Mouse (Mus musculus) megakaryocyte, embryonic 14.5 days (primary cell): ENCODE measurements around the gene Styxl1. TPM values are rescaled to one million over a fixed set of nuclear protein-coding genes. Genes with fewer than 3 reads are reported as not detected.

ENCODE experiments used
- H3K27me3 ChIP-seq: replicated peaks from 2 replicates; pipeline ENCODE3; 2012; ENCODE audit warnings: inconsistent platforms
- H3K36me3 ChIP-seq: replicated peaks from 2 replicates; pipeline ENCODE3; 2012; ENCODE audit warnings: low read length, inconsistent platforms, mixed read lengths
- H3K4me1 ChIP-seq: 2 replicates; pipeline ENCODE4 v1.6.1; 2012; ENCODE audit warnings: inconsistent platforms
- H3K4me3 ChIP-seq: replicated peaks from 2 replicates; pipeline ENCODE3; 2012; ENCODE audit warnings: moderate library complexity, mild to moderate bottlenecking, inconsistent platforms
- H3K9me3 ChIP-seq: 2 replicates; pipeline ENCODE4 v1.6.1; 2012; ENCODE audit warnings: inconsistent platforms
- FLI1 ChIP-seq: IDR thresholded peaks from 2 replicates; pipeline ENCODE4 v1.6.1; 2012; ENCODE audit warnings: low read length, inconsistent platforms, mixed read lengths
- GATA1 ChIP-seq: IDR thresholded peaks from 3 replicates; pipeline ENCODE4 v1.6.1; 2012; ENCODE audit warnings: mixed read lengths, low read length, inconsistent platforms, borderline replicate concordance
- polyA plus RNA-seq: library from polyadenylated mRNA; stranded (reverse); fragments of >175 nt; gene quantifications from 2 replicates; pipeline ENCODE4 v1.2.3, GENCODE M21; 2012; ENCODE audit warnings: low replicate concordance; ENCODE audit not compliant: insufficient read depth

The Styxl1 gene
- polyA plus RNA-seq, 1 experiment, result not detected

GRCm38 (mm10) chr5:135728361-135728760, 49.8 kb downstream of the Styxl1 start:
- Histone ChIP-seq H3K4me3 (no peak overlapping the region), H3K4me1 (peaks cover 26% of the 10 kb centered on the region), H3K36me3 (peaks cover 100% of the 10 kb centered on the region), H3K27me3 (no peaks in the 10 kb centered on the region), H3K9me3 (no peaks in the 10 kb centered on the region)
- TF ChIP-seq GATA1 (no peak), FLI1 (no peak)

GRCm38 (mm10) chr5:135727871-135728270, 50.3 kb downstream of the Styxl1 start:
- no peak overlapping the region for H3K4me3 ChIP-seq
- peaks cover 26% of the 10 kb centered on the region for H3K4me1 ChIP-seq
- H3K36me3 ChIP-seq, result peaks cover 99% of the 10 kb centered on the region
- H3K9me3 ChIP-seq, result no peaks in the 10 kb centered on the region
- no peak for TF ChIP-seq FLI1
- no peak for TF ChIP-seq GATA1
- H3K27me3 ChIP-seq, result no peaks in the 10 kb centered on the region

GRCm38 (mm10) chr5:135726641-135727346, 51.4 kb downstream of the Styxl1 start:
- Histone ChIP-seq H3K27me3 (no peaks in the 10 kb centered on the region), H3K36me3 (peaks cover 96% of the 10 kb centered on the region), H3K9me3 (no peaks in the 10 kb centered on the region), H3K4me1 (peaks cover 28% of the 10 kb centered on the region), H3K4me3 (no peak overlapping the region)
- TF ChIP-seq GATA1, result no peak
- TF ChIP-seq FLI1, result no peak

DNA sequence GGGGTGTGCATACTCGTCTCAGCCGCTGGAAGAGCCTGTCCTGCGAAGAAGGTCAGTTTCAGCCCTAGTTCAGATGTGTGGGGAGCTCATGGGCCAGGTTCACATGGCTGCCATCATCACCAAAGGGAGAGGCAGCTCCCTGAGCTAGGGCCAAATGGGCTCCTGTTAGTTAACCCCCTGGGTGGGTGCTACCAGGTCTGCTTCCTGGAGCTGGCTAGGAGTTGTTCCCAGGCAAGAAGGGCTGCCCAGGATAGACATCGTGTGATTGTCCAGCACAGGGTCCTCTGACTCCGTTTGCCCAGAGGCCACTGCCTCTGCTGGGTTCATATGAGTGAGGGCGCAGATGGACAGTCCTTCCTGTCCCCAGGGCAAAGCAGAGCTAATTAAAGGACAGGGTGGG, 52.2 kb downstream of the Styxl1 start:
- H3K27me3 ChIP-seq, result no peaks in the 10 kb centered on the region
- no peak for TF ChIP-seq FLI1
- TF ChIP-seq GATA1, result no peak
- peaks cover 91% of the 10 kb centered on the region for H3K36me3 ChIP-seq
- peaks cover 28% of the 10 kb centered on the region for H3K4me1 ChIP-seq
- no peaks in the 10 kb centered on the region for H3K9me3 ChIP-seq
- no peak overlapping the region for H3K4me3 ChIP-seq

DNA sequence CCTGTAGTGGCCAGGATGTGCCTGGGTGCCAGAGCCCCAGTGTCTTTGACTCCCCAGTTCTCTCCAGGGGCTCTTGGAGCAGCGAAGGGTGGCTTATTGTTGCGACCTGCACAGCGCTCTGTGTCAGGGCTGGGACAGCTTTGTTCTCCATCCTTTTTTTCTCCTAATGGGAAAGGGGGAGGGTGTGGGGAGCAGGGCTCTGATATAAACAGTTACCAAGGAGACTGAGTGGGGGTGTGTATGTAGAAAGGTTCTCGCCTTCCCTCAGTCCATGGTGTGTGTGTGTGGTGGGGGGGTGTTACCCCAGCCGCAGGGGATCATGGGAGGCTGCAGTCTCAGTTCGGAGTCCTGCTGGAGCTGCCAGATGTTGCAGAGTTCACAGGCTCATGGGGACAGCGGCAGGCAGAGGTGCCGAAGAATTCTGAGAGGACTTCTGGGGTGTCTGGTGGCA, 52.8 kb downstream of the Styxl1 start:
- Histone ChIP-seq H3K27me3 (no peaks in the 10 kb centered on the region), H3K9me3 (no peaks in the 10 kb centered on the region), H3K4me1 (peaks cover 30% of the 10 kb centered on the region), H3K4me3 (no peak overlapping the region), H3K36me3 (peaks cover 91% of the 10 kb centered on the region)
- TF ChIP-seq GATA1 (no peak), FLI1 (no peak)

DNA sequence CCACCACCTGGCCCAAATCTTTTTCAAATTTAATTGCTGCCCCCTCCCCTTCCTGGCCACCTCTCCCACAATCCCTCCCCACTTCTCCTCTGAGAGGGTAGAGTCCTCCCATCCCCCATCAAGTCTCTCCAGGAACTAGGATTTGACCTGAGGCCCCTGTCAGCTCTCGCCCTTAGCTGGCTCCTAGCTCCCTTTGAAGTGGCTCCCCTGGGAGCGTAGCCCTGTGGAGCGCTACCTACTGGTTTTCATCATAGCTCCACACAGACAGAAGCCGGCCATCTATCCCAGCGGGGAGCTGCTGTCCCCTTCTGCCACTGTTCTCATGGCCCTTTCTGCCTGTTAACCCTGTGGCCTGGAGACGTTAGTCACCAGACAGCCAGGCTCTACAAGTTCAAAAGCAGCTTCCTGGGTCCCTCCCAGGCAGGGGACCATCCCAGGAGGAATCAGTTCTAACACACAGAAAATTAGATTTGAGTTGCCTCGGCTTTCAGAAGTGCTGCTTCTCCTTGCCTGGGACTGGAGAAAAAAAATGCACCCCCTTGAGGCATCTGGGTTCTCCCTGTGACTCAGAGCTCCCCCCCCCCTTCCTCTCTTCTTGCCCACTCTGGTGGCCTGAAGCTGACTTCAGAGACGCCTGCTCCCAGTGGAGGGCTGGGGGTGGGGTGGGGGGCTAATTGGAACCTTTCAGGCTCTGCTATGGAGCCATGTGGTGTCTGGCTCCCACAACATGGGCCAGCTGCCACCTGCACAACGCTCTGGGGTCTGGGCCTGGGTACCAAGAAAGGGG, 53.5 kb downstream of the Styxl1 start:
- TF ChIP-seq FLI1, result no peak
- no peak for TF ChIP-seq GATA1
- Histone ChIP-seq H3K4me3 (no peak overlapping the region), H3K36me3 (peaks cover 91% of the 10 kb centered on the region), H3K4me1 (peaks cover 31% of the 10 kb centered on the region), H3K27me3 (peaks cover 1% of the 10 kb centered on the region), H3K9me3 (no peaks in the 10 kb centered on the region)

- no peaks in the 10 kb centered on the region for H3K9me3 ChIP-seq
- TF ChIP-seq FLI1, result no peak
- TF ChIP-seq GATA1, result no peak
- peaks cover 89% of the 10 kb centered on the region for H3K36me3 ChIP-seq
- peaks cover 1% of the 10 kb centered on the region for H3K27me3 ChIP-seq
- no peak overlapping the region for H3K4me3 ChIP-seq
- peaks cover 31% of the 10 kb centered on the region for H3K4me1 ChIP-seq
Observed at GRCm38 (mm10) chr5:135723165-135723751, 54.9 kb downstream of the Styxl1 start.

DNA sequence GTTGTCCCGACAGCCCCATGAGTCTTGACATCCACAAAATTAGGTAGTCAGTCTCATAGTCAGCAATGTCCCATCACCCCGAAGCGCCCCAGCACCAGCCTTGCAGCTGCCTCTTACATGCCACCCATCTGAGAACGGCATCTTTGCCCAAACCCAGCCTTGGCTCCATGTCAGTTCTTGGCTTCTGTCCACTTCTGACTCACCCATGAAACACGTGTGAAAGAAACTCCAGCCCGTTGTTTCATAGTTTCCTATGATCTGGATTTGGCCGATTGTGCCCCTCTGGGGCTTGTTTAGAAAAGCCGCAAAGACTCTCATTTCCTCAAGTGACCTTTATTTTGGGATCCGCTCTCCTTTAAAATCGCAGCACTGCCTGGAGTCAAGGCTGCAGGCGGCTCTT, 56.1 kb downstream of the Styxl1 start:
- peaks cover 3% of the 10 kb centered on the region for H3K27me3 ChIP-seq
- peaks cover 88% of the 10 kb centered on the region for H3K36me3 ChIP-seq
- H3K4me1 ChIP-seq, result peaks cover 31% of the 10 kb centered on the region
- TF ChIP-seq FLI1, result no peak
- TF ChIP-seq GATA1, result no peak
- H3K4me3 ChIP-seq, result no peak overlapping the region
- H3K9me3 ChIP-seq, result no peaks in the 10 kb centered on the region

DNA sequence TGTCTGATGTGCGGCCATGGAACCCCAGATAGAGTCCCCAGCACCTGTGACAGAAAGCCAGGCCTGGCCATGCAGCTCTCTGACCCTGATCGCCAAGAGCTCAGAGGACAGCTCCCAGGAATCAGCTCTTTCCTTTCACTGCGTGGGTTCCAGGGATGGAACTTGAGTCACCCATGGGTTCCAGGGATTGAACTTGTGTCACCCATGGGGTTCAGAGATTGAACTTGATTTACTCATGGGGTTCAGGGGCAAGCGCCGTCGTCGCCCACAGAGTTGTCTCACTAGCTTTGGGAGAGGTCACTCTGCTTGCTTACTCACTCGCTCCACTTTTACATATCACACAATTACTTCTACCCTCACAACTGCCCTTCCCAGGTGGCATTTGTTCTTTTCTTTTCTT, 57.1 kb downstream of the Styxl1 start:
- no peaks in the 10 kb centered on the region for H3K9me3 ChIP-seq
- peaks cover 31% of the 10 kb centered on the region for H3K4me1 ChIP-seq
- peaks cover 88% of the 10 kb centered on the region for H3K36me3 ChIP-seq
- TF ChIP-seq FLI1 (no peak), GATA1 (no peak)
- peaks cover 11% of the 10 kb centered on the region for H3K27me3 ChIP-seq
- no peak overlapping the region for H3K4me3 ChIP-seq

GRCm38 (mm10) chr5:135720121-135720520, 58.1 kb downstream of the Styxl1 start:
- H3K36me3 ChIP-seq, result peaks cover 87% of the 10 kb centered on the region
- no peaks in the 10 kb centered on the region for H3K9me3 ChIP-seq
- peaks cover 11% of the 10 kb centered on the region for H3K27me3 ChIP-seq
- TF ChIP-seq FLI1, result no peak
- TF ChIP-seq GATA1, result no peak
- peaks cover 35% of the 10 kb centered on the region for H3K4me1 ChIP-seq
- no peak overlapping the region for H3K4me3 ChIP-seq
